Mouse (Mus musculus) liver, embryonic 15.5 days (tissue): ENCODE measurements around the gene Sh3bp4. TPM values are rescaled to one million over a fixed set of nuclear protein-coding genes. Genes with fewer than 3 reads are reported as not detected.

Source experiments
- ATAC-seq: fragments of 200-750 bp; cut with Nextera tagmentation; 2 replicates; pipeline ENCODE4 v1.8.0; 2017; ENCODE audit warnings: moderate number of reproducible peaks, mild to moderate bottlenecking, moderate library complexity; ENCODE audit not compliant: insufficient read depth
- H3K27ac ChIP-seq: fragments of 300-500 bp; sonication (generic); replicated peaks from 2 replicates; pipeline ENCODE4 v1.5.1; 2015; ENCODE audit warnings: mild to moderate bottlenecking, inconsistent platforms
- H3K27me3 ChIP-seq: fragments of 300-500 bp; sonication (generic); 2 replicates; pipeline ENCODE4 v1.6.1; 2015; ENCODE audit warnings: mild to moderate bottlenecking, inconsistent platforms
- H3K36me3 ChIP-seq: fragments of 300-500 bp; sonication (generic); replicated peaks from 2 replicates; pipeline ENCODE4 v1.6.1; 2015; ENCODE audit warnings: moderate library complexity, mild to moderate bottlenecking, inconsistent platforms
- H3K4me1 ChIP-seq: fragments of 300-500 bp; sonication (generic); replicated peaks from 2 replicates; pipeline ENCODE4 v1.6.1; 2015; ENCODE audit warnings: inconsistent platforms
- H3K4me2 ChIP-seq: fragments of 300-500 bp; sonication (generic); 2 replicates; pipeline ENCODE4 v1.6.1; 2015; ENCODE audit warnings: moderate library complexity, mild to moderate bottlenecking, inconsistent platforms
- H3K4me3 ChIP-seq: fragments of 300-500 bp; sonication (generic); replicated peaks from 2 replicates; pipeline ENCODE4 v1.5.1; 2015; ENCODE audit warnings: mild to moderate bottlenecking, inconsistent platforms
- H3K9ac ChIP-seq: fragments of 300-500 bp; sonication (generic); 2 replicates; pipeline ENCODE4 v1.6.1; 2015; ENCODE audit warnings: moderate library complexity, mild to moderate bottlenecking, inconsistent platforms
- H3K9me3 ChIP-seq: fragments of 300-500 bp; sonication (generic); replicated peaks from 2 replicates; pipeline ENCODE4 v1.6.1; 2016; ENCODE audit warnings: inconsistent platforms
- WGBS: fragments of 180-500 bp; shearing (Covaris S2); methylation state at CpG from one replicate; pipeline ENCODE4 v1.1.7; 2015; ENCODE audit warnings: mixed read lengths; ENCODE audit not compliant: insufficient replicate concordance; 5-methylcytosine and 5-hydroxymethylcytosine counted together
- polyA plus RNA-seq: library from polyadenylated mRNA; unstranded; fragments of >200 nt; fragmentation: Nextera tagmentation; extraction: Ambion mirVana; gene quantifications from 2 replicates; pipeline ENCODE4 v1.2.1, GENCODE M21; 2015

Sh3bp4 gene
- 0.99 and 1.1 TPM in 2 replicates for polyA plus RNA-seq

DNA sequence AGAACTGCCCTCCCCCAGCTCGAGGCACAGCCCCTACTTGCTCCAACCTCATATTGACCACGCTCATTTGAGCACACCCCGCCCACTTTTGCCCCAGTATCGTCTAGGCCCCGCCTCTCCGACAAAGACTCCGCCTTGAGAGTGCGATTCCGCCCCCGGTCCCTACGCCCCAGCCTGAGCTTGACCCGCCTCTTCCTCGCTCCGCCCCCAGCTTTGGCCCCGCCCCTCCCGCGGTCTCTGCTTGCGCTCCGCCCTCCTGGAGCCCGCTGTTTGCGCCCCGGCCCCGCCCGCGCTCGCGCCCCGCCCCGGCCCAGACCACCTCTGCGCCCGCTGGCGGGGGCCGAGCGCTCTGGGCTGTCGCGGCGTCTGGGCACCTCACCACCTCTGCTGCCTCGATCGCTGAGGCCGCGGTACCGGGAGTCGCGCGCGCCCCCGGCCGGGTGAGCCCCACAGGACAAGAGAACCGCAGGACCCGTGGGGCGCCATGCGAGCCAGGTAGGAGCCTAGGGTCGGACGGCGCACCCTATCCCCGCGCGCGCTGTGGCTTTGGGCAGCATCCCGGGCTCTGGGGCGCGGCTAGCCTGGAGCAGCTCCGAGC is at the start of gene Sh3bp4:
TSS of gene Sh3bp4 (plus strand) at position 313 of the 598 bp plus-strand sequence.
- peaks cover 17% of the 10 kb centered on the region; the same call in 1 of the 2 replicates for H3K4me1 ChIP-seq
- peak within 1 kb of the TSS; percentile 68 for H3K4me2 ChIP-seq
- H3K36me3 ChIP-seq = no peaks in the 10 kb centered on the region
- H3K27ac ChIP-seq = peak within 1 kb of the TSS; percentile 67
- H3K27me3 ChIP-seq = peaks cover 41% of the 10 kb centered on the region
- peak within 1 kb of the TSS; percentile 63 for H3K4me3 ChIP-seq
- WGBS = under 1% methylated on average over 62 of the region's 63 CpGs
- peak; percentile 88 for ATAC-seq
- H3K9ac ChIP-seq = peak within 1 kb of the TSS; percentile 32; the same call in 1 of the 2 replicates
- no peaks in the 10 kb centered on the region for H3K9me3 ChIP-seq

DNA sequence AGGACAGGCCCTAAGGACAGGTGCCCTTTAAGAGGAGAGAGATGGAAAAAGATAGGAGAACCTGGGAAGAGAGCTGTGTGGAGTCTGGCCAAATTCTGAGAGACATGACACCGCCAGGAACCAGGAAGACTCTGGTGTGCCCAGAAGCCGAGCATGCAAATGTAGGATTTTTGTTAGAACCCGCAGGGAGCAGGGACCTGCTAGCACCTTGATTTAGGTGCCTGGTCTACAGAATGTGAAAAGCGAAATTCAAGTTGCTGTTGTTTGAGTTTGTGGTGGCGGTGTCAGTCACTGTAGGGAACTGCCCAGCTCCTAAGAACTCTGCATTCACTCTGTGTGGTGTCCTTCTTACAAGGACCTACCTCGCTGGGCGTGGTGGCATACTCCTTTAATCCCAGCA is 47.2 kb upstream of the Sh3bp4 start:
- no peaks in the 10 kb centered on the region for H3K27me3 ChIP-seq
- H3K36me3 ChIP-seq = no peaks in the 10 kb centered on the region
- no peak overlapping the region for H3K27ac ChIP-seq
- no peak overlapping the region for H3K4me2 ChIP-seq
- 59% methylated on average over 7 of the region's 7 CpGs for WGBS
- H3K9ac ChIP-seq = no peak overlapping the region
- no peaks in the 10 kb centered on the region for H3K9me3 ChIP-seq
- H3K4me3 ChIP-seq = no peak overlapping the region
- H3K4me1 ChIP-seq = peaks cover 6% of the 10 kb centered on the region; the same call in 1 of the 2 replicates
- ATAC-seq = no peak

DNA sequence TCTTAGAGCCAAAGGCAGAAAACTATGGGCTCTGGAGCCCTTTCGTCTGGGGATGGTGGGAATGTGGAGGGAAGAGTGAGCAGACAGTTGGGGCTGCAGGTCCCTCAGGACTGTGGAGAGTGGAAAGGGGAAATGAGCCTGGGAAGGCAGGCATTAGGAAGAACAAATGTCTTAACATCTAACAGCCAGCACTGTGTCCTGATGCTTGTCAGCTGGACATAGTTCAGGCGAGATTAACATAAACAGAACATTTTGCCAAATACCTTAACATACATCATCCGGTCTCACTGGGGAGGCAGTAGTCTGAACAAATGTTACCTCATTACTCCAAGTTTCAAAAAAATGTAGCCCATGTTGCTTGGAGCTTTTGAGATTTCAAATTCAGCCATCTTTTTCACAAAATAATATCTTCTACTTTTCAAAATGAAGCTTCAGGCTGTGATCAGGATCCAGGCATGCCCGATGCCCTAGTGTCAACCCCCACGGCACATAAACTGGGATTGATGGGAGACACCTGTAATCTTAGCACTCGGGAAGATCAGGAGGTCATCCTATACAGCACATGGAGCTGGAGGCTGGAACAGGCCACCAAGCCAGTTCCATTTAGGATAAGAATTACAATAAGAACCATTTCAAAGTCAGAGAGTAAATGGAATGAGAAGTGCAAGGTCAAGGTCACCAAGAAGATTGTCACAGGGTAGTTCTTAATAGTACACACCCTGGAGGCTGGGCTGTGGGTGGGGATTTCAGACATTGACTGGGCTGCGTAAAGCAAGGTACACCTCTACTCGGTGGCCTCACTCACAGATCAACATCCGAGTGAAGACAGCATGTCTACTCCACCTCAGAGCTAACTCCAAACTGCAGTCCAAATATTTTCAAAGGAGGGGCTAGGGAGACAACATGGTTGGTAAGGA is 45.3 kb upstream of the Sh3bp4 start:
- no peak for ATAC-seq
- no peaks in the 10 kb centered on the region for H3K36me3 ChIP-seq

DNA sequence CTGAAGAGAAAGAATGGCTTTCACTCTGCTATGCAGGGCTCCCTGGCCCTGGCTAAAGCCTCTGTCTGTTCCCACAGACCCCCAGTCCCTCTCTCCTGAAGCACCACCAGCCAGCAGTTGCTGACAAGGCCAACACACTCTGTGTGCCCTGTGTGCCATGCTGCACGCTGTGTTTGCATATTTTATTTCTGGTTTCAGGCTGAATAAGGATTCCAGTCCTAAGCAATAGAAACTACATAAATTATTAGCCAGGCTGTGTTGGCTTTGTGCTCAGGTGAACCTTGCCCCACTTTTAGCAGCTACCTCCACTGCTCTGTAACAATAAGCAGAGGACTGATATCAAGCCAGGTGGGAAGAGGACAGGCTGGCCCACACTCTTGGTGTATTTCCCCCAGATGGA is 44.2 kb upstream of the Sh3bp4 start:
- Histone ChIP-seq H3K27ac (no peak overlapping the region), H3K9me3 (no peaks in the 10 kb centered on the region), H3K27me3 (no peaks in the 10 kb centered on the region), H3K4me3 (no peak overlapping the region), H3K9ac (no peak overlapping the region), H3K4me2 (peak overlapping the region; percentile 20; the same call in 1 of the 2 replicates), H3K4me1 (peaks cover 6% of the 10 kb centered on the region; the same call in 1 of the 2 replicates), H3K36me3 (no peaks in the 10 kb centered on the region)
- WGBS = 47% methylated on average over 1 of the region's 1 CpGs
- ATAC-seq = peak; percentile 22; the same call in 1 of the 2 replicates

More for the DNA sequence above, 45.3 kb upstream of the Sh3bp4 start:
- Histone ChIP-seq H3K9me3 (no peaks in the 10 kb centered on the region), H3K4me3 (no peak overlapping the region), H3K4me1 (peaks cover 6% of the 10 kb centered on the region; the same call in 1 of the 2 replicates), H3K27me3 (no peaks in the 10 kb centered on the region), H3K9ac (no peak overlapping the region), H3K27ac (no peak overlapping the region), H3K4me2 (no peak overlapping the region)
- WGBS = 55% methylated on average over 9 of the region's 9 CpGs

DNA sequence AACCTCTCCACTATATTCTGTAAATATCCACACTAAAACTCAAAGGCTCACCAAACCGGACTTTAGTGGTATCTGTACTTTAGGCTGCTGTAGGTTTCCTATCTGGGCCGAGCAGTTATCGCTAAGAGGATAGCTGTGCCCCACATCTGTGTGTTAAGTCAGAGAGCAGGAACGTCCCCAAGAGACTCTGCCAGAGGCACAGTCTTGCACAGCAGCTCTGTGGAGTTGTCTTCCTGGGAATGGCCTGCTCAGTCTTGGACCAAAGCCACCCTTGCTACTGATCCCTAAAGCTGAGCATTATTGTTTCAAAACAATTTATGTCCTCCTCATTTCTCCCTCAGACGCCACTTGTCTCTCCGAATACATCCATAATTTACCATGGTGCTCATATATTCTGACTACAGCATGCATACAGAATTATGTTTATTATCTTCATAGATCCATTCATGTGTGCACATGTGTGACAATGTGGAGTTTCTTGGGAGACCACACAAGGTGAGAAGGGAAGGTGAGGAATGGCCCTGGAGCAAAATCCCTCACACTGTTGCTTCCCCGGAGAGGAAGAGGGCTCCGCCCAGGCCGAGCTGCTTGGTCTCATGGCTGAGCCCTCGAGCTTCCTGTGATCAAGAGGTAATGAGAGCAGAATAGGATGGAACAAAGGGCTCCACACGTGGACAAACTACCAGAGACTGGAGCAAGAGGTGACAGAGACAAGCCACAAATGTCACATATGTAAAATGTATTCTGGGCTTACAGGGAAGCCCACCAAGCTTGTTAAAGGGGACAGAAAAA is 40.9 kb upstream of the Sh3bp4 start:
- peaks cover 6% of the 10 kb centered on the region; the same call in 1 of the 2 replicates for H3K4me1 ChIP-seq
- ATAC-seq = no peak
- 58% methylated on average over 11 of the region's 11 CpGs for WGBS

DNA sequence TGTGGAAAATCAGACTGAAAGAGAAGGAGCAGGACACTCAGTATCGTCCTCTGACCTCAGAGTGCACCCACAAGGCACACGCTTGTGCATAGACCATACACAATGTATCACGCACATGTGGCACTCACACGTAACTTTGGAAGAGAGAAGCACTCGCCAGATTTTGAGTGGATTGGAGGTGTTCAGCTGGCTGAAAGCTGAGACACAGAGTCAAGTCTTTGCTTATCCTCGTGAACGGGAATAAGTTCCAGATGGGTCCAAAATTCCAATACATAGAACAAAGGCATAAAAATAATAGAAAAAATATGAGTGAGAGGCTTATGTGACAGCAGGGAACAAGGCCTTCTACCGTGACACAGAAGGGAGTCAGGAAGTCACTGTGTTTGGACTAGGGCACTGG is 36.6 kb upstream of the Sh3bp4 start:
- H3K27me3 ChIP-seq = no peaks in the 10 kb centered on the region
- H3K27ac ChIP-seq = no peak overlapping the region
- no peak for ATAC-seq
- no peak overlapping the region for H3K9ac ChIP-seq
- no peaks in the 10 kb centered on the region for H3K4me1 ChIP-seq
- H3K9me3 ChIP-seq = no peaks in the 10 kb centered on the region
- H3K4me2 ChIP-seq = no peak overlapping the region
- H3K36me3 ChIP-seq = no peaks in the 10 kb centered on the region
- 65% methylated on average over 8 of the region's 8 CpGs for WGBS
- no peak overlapping the region for H3K4me3 ChIP-seq

More for the DNA sequence above, 40.9 kb upstream of the Sh3bp4 start:
- Histone ChIP-seq H3K27me3 (no peaks in the 10 kb centered on the region), H3K9me3 (no peaks in the 10 kb centered on the region), H3K36me3 (no peaks in the 10 kb centered on the region), H3K27ac (no peak overlapping the region), H3K4me2 (no peak overlapping the region), H3K9ac (no peak overlapping the region), H3K4me3 (no peak overlapping the region)

GRCm38 (mm10) chr1:89034061-89034460 is 36.2 kb upstream of the Sh3bp4 start:
- Histone ChIP-seq H3K4me1 (no peaks in the 10 kb centered on the region), H3K4me2 (no peak overlapping the region), H3K4me3 (no peak overlapping the region), H3K9ac (no peak overlapping the region), H3K27ac (no peak overlapping the region), H3K27me3 (no peaks in the 10 kb centered on the region), H3K36me3 (no peaks in the 10 kb centered on the region), H3K9me3 (no peaks in the 10 kb centered on the region)
- ATAC-seq = no peak
- WGBS = 59% methylated on average over 4 of the region's 4 CpGs

- Histone ChIP-seq H3K9ac (no peak overlapping the region), H3K27me3 (no peaks in the 10 kb centered on the region), H3K4me2 (no peak overlapping the region), H3K4me1 (no peaks in the 10 kb centered on the region), H3K4me3 (no peak overlapping the region), H3K9me3 (no peaks in the 10 kb centered on the region), H3K27ac (no peak overlapping the region), H3K36me3 (no peaks in the 10 kb centered on the region)
- ATAC-seq = no peak
- WGBS = 55% methylated on average over 5 of the region's 5 CpGs
Measured at GRCm38 (mm10) chr1:89035115-89035514, 35.1 kb upstream of the Sh3bp4 start.

GRCm38 (mm10) chr1:89039836-89040235 is 30.4 kb upstream of the Sh3bp4 start:
- WGBS = 46% methylated on average over 2 of the region's 2 CpGs
- no peaks in the 10 kb centered on the region for H3K9me3 ChIP-seq
- no peak for ATAC-seq
- no peaks in the 10 kb centered on the region for H3K4me1 ChIP-seq
- no peak overlapping the region for H3K4me3 ChIP-seq
- H3K9ac ChIP-seq = no peak overlapping the region
- H3K27me3 ChIP-seq = no peaks in the 10 kb centered on the region
- H3K4me2 ChIP-seq = no peak overlapping the region
- H3K36me3 ChIP-seq = no peaks in the 10 kb centered on the region
- H3K27ac ChIP-seq = no peak overlapping the region

DNA sequence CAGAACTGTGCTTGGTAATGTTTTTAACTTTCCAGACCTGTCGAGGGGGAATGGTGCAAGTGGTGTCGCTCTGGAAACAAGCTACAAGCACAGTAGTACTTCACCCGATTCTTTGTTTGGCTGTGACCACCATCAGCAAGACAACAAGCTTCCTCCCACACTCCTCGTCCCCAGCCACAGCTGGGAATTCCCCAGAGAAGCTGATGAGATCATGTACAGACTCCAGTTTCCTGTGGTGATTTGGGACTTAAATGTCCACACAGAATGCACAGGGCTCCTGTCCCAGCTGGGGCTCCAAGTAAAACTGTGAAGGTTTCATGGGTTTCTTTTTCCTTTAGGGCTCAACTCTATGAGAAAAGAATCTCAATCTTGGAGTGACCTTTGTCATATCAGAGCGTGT is 28.9 kb upstream of the Sh3bp4 start:
- Histone ChIP-seq H3K27me3 (no peaks in the 10 kb centered on the region), H3K9me3 (no peaks in the 10 kb centered on the region), H3K4me3 (no peak overlapping the region), H3K4me1 (no peaks in the 10 kb centered on the region), H3K27ac (no peak overlapping the region), H3K9ac (no peak overlapping the region), H3K4me2 (no peak overlapping the region), H3K36me3 (no peaks in the 10 kb centered on the region)
- 44% methylated on average over 5 of the region's 5 CpGs for WGBS
- ATAC-seq = no peak

- H3K4me2 ChIP-seq = no peak overlapping the region
- H3K27me3 ChIP-seq = no peaks in the 10 kb centered on the region
- H3K9me3 ChIP-seq = no peaks in the 10 kb centered on the region
- H3K36me3 ChIP-seq = no peaks in the 10 kb centered on the region
- H3K4me3 ChIP-seq = no peak overlapping the region
- ATAC-seq = no peak
- H3K9ac ChIP-seq = no peak overlapping the region
- WGBS = 56% methylated on average over 4 of the region's 4 CpGs
- H3K4me1 ChIP-seq = no peaks in the 10 kb centered on the region
- H3K27ac ChIP-seq = no peak overlapping the region
Measured at GRCm38 (mm10) chr1:89042081-89042480, 28.1 kb upstream of the Sh3bp4 start.
